Mouse (Mus musculus): ENCODE measurements around the gene Syndig1. TPM values are rescaled to one million over a fixed set of nuclear protein-coding genes. Genes with fewer than 3 reads are reported as not detected.

Gene Syndig1
- polyA plus RNA-seq, 1 experiment from 2014 or later: 1.3 TPM

- no peaks in the 10 kb centered on the region for H3K27me3 ChIP-seq (replicated peaks)
- H3K9me3 ChIP-seq (replicated peaks): no peaks in the 10 kb centered on the region
- H3K27ac ChIP-seq: no peak overlapping the region
- no peak overlapping the region for H3K4me2 ChIP-seq
- H3K4me3 ChIP-seq: no peak overlapping the region
- no peak for ATAC-seq
- 61% methylated on average over 2 of the region's 2 CpGs for WGBS (ENCODE audit: insufficient replicate concordance)
- no peaks in the 10 kb centered on the region for H3K4me1 ChIP-seq
- H3K36me3 ChIP-seq: no peaks in the 10 kb centered on the region
- no peak overlapping the region for H3K9ac ChIP-seq
Observed at GRCm38 (mm10) chr2:149891647-149892046, 62.6 kb downstream of the Syndig1 start.

GRCm38 (mm10) chr2:149896337-149896736 is 67.3 kb downstream of the Syndig1 start:
- 72% methylated on average over 2 of the region's 2 CpGs for WGBS (ENCODE audit: insufficient replicate concordance)
- Histone ChIP-seq H3K9me3 (replicated peaks) (no peaks in the 10 kb centered on the region; the same call in 1 of the 2 replicates), H3K36me3 (no peaks in the 10 kb centered on the region), H3K4me1 (no peaks in the 10 kb centered on the region), H3K4me2 (no peak overlapping the region), H3K9ac (no peak overlapping the region), H3K4me3 (no peak overlapping the region), H3K27ac (no peak overlapping the region), H3K27me3 (replicated peaks) (no peaks in the 10 kb centered on the region)
- no peak for ATAC-seq

- H3K4me3 ChIP-seq: no peak overlapping the region
- H3K4me2 ChIP-seq: no peak overlapping the region
- no peak overlapping the region for H3K27ac ChIP-seq
- H3K9ac ChIP-seq: no peak overlapping the region
- WGBS (ENCODE audit: insufficient replicate concordance): 81% methylated on average over 9 of the region's 9 CpGs
- no peaks in the 10 kb centered on the region for H3K27me3 ChIP-seq (replicated peaks)
- no peaks in the 10 kb centered on the region for H3K4me1 ChIP-seq
- H3K36me3 ChIP-seq: no peaks in the 10 kb centered on the region
- no peaks in the 10 kb centered on the region; the same call in 1 of the 2 replicates for H3K9me3 ChIP-seq (replicated peaks)
- no peak for ATAC-seq
Observed at GRCm38 (mm10) chr2:149899615-149900014, 70.6 kb downstream of the Syndig1 start.

- ATAC-seq: no peak
- H3K4me3 ChIP-seq: no peak overlapping the region
- 41% methylated on average over 1 of the region's 1 CpGs for WGBS (ENCODE audit: insufficient replicate concordance)
- H3K4me2 ChIP-seq: no peak overlapping the region
- no peaks in the 10 kb centered on the region for H3K36me3 ChIP-seq
- H3K9me3 ChIP-seq (replicated peaks): no peaks in the 10 kb centered on the region; the same call in 1 of the 2 replicates
- no peak overlapping the region for H3K27ac ChIP-seq
- H3K27me3 ChIP-seq (replicated peaks): no peaks in the 10 kb centered on the region
- H3K4me1 ChIP-seq: no peaks in the 10 kb centered on the region
- H3K9ac ChIP-seq: no peak overlapping the region
Observed at GRCm38 (mm10) chr2:149900606-149901005, 71.6 kb downstream of the Syndig1 start.

- Histone ChIP-seq H3K4me2 (no peak overlapping the region), H3K9me3 (replicated peaks) (no peaks in the 10 kb centered on the region; the same call in 1 of the 2 replicates), H3K4me1 (no peaks in the 10 kb centered on the region), H3K36me3 (no peaks in the 10 kb centered on the region), H3K27ac (no peak overlapping the region), H3K4me3 (no peak overlapping the region), H3K9ac (no peak overlapping the region), H3K27me3 (replicated peaks) (no peaks in the 10 kb centered on the region)
- WGBS (ENCODE audit: insufficient replicate concordance): 57% methylated on average over 1 of the region's 1 CpGs
- no peak for ATAC-seq
Observed at GRCm38 (mm10) chr2:149904405-149904804, 75.4 kb downstream of the Syndig1 start.

GRCm38 (mm10) chr2:149906694-149907093 is 77.7 kb downstream of the Syndig1 start:
- Histone ChIP-seq H3K4me1 (no peaks in the 10 kb centered on the region), H3K27ac (no peak overlapping the region), H3K4me3 (no peak overlapping the region), H3K9ac (no peak overlapping the region), H3K9me3 (replicated peaks) (no peaks in the 10 kb centered on the region), H3K36me3 (no peaks in the 10 kb centered on the region), H3K4me2 (no peak overlapping the region), H3K27me3 (replicated peaks) (no peaks in the 10 kb centered on the region)
- ATAC-seq: no peak
- WGBS (ENCODE audit: insufficient replicate concordance): 57% methylated on average over 3 of the region's 3 CpGs

- Histone ChIP-seq H3K27me3 (replicated peaks) (no peaks in the 10 kb centered on the region), H3K9me3 (replicated peaks) (no peaks in the 10 kb centered on the region), H3K27ac (no peak overlapping the region), H3K4me1 (no peaks in the 10 kb centered on the region), H3K9ac (no peak overlapping the region), H3K36me3 (no peaks in the 10 kb centered on the region), H3K4me2 (no peak overlapping the region), H3K4me3 (no peak overlapping the region)
- no peak for ATAC-seq
- 63% methylated on average over 3 of the region's 3 CpGs for WGBS (ENCODE audit: insufficient replicate concordance)
Observed at GRCm38 (mm10) chr2:149917162-149917561, 88.2 kb downstream of the Syndig1 start.

GRCm38 (mm10) chr2:149923561-149923960 is 94.5 kb downstream of the Syndig1 start:
- H3K27me3 ChIP-seq (replicated peaks): no peaks in the 10 kb centered on the region
- no peak overlapping the region for H3K9ac ChIP-seq
- WGBS (ENCODE audit: insufficient replicate concordance): 34% methylated on average over 2 of the region's 2 CpGs
- H3K4me2 ChIP-seq: no peak overlapping the region
- H3K36me3 ChIP-seq: no peaks in the 10 kb centered on the region
- no peak for ATAC-seq
- H3K4me1 ChIP-seq: no peaks in the 10 kb centered on the region
- H3K27ac ChIP-seq: no peak overlapping the region
- H3K4me3 ChIP-seq: no peak overlapping the region
- no peaks in the 10 kb centered on the region for H3K9me3 ChIP-seq (replicated peaks)

GRCm38 (mm10) chr2:149925911-149926310 is 96.9 kb downstream of the Syndig1 start:
- H3K27me3 ChIP-seq (replicated peaks): no peaks in the 10 kb centered on the region
- H3K4me1 ChIP-seq: no peaks in the 10 kb centered on the region
- no peak overlapping the region for H3K4me3 ChIP-seq
- 69% methylated on average over 2 of the region's 2 CpGs for WGBS (ENCODE audit: insufficient replicate concordance)
- H3K9me3 ChIP-seq (replicated peaks): no peaks in the 10 kb centered on the region
- H3K27ac ChIP-seq: no peak overlapping the region
- no peak for ATAC-seq
- H3K36me3 ChIP-seq: no peaks in the 10 kb centered on the region
- no peak overlapping the region for H3K9ac ChIP-seq
- H3K4me2 ChIP-seq: no peak overlapping the region

- ATAC-seq: no peak
- H3K9ac ChIP-seq: no peak overlapping the region
- no peak overlapping the region for H3K4me3 ChIP-seq
- H3K4me2 ChIP-seq: no peak overlapping the region
- no peaks in the 10 kb centered on the region for H3K4me1 ChIP-seq
- H3K9me3 ChIP-seq (replicated peaks): no peaks in the 10 kb centered on the region
- H3K36me3 ChIP-seq: no peaks in the 10 kb centered on the region
- H3K27ac ChIP-seq: no peak overlapping the region
- no peaks in the 10 kb centered on the region for H3K27me3 ChIP-seq (replicated peaks)
Observed at GRCm38 (mm10) chr2:149927001-149927400, 98.0 kb downstream of the Syndig1 start.

- 64% methylated on average over 3 of the region's 3 CpGs for WGBS (ENCODE audit: insufficient replicate concordance)
- Histone ChIP-seq H3K9ac (no peak overlapping the region), H3K27me3 (replicated peaks) (no peaks in the 10 kb centered on the region), H3K4me3 (no peak overlapping the region), H3K27ac (no peak overlapping the region), H3K4me1 (no peaks in the 10 kb centered on the region), H3K4me2 (no peak overlapping the region), H3K9me3 (replicated peaks) (no peaks in the 10 kb centered on the region), H3K36me3 (no peaks in the 10 kb centered on the region)
- ATAC-seq: no peak
Observed at GRCm38 (mm10) chr2:149927481-149927880, 98.5 kb downstream of the Syndig1 start.

- H3K36me3 ChIP-seq: no peaks in the 10 kb centered on the region
- H3K4me3 ChIP-seq: no peak overlapping the region
- ATAC-seq: no peak
- H3K9me3 ChIP-seq (replicated peaks): no peaks in the 10 kb centered on the region
- H3K4me1 ChIP-seq: no peaks in the 10 kb centered on the region
- H3K27me3 ChIP-seq (replicated peaks): no peaks in the 10 kb centered on the region
- no peak overlapping the region for H3K9ac ChIP-seq
- WGBS (ENCODE audit: insufficient replicate concordance): 63% methylated on average over 5 of the region's 5 CpGs
- no peak overlapping the region for H3K4me2 ChIP-seq
- H3K27ac ChIP-seq: no peak overlapping the region
Observed at GRCm38 (mm10) chr2:149929986-149930385, 101.0 kb downstream of the Syndig1 start.

GRCm38 (mm10) chr2:149931111-149931510 is 102.1 kb downstream of the Syndig1 start:
- no peak overlapping the region for H3K27ac ChIP-seq
- H3K9ac ChIP-seq: no peak overlapping the region
- no peak for ATAC-seq
- 75% methylated on average over 2 of the region's 2 CpGs for WGBS (ENCODE audit: insufficient replicate concordance)
- H3K36me3 ChIP-seq: no peaks in the 10 kb centered on the region
- no peak overlapping the region for H3K4me3 ChIP-seq
- H3K27me3 ChIP-seq (replicated peaks): no peaks in the 10 kb centered on the region
- H3K4me1 ChIP-seq: no peaks in the 10 kb centered on the region
- H3K9me3 ChIP-seq (replicated peaks): no peaks in the 10 kb centered on the region
- no peak overlapping the region for H3K4me2 ChIP-seq
